Mouse (Mus musculus) layer of hippocampus, adult 11-12 months (tissue): ENCODE data around the gene Abcc10.

Experiments used
- DNase-seq: peaks from one replicate; pipeline ENCODE4 v3.0.0; 2022; ENCODE audit warnings: low spot score

Abcc10 gene

GRCm38 (mm10) chr17:46258279-46259053 lies 69.7 kb downstream of the Abcc10 start:
- no peak for DNase-seq

GRCm38 (mm10) chr17:46255147-46255546 lies 73.0 kb downstream of the Abcc10 start:
- DNase-seq: no peak

DNA sequence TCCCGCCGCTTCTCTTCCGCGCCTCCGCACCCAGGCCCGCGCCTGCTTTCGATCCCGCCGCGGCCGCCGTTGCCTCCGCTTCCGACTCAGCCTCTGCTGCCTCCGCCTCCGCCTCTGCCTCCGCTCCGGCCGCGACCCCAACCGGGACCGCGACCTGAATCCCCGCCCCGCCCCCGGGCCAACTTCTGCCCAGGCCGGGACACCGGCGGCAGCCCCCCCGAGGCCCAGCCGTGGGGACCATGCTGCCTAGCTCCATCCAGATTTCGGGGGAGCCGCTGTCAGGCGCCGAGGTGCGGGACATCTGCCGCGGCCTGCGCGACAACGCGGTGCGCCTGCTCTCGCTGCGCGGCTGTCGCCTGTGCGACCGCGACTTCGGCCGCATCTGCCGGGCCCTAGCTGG lies 74.0 kb downstream of the Abcc10 start:
- no peak for DNase-seq

DNA sequence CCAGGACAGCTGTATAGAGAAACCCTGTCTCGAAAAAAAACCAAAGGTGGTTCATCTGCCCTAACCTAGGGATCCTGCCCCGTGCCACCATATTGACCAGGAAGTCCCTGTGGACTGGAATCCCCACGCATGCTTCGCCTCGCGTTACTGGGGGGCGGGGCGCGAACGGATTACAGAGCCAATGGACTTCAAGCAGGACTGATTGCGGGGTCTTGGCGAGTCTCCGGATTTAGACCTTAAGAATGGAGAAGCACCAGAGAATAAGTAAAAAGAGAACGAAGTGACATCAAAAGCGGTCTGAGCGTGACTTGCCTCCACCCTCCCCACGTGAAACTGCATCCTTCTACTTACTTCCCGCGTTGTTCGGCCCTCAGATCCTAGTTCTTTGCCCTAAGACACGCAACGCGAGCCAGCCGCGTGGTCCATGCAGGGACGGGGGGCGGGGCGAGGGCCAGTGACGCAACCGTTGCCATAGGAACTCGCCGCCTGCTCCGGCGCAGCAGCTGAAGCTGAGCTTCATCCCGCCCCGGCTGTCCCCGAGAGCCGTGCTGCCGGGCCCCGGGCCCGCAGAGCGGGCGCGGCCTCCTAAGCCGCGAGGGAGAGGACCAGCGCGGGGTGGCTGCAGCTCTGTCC lies 74.6 kb downstream of the Abcc10 start, which contains the start of gene Lrrc73:
Gene Lrrc73 (plus strand): TSS at position 80 of the 633 bp plus-strand sequence.
- DNase-seq: peak; percentile 92
